Mouse (Mus musculus) liver, embryonic 14.5 days (tissue): ENCODE results near the gene Cdyl2. TPM values are rescaled to one million over a fixed set of nuclear protein-coding genes. Genes with fewer than 3 reads are reported as not detected.

Experiments used
- ATAC-seq: fragments of 200-750 bp; cut with Nextera tagmentation; 2 replicates; pipeline ENCODE4 v1.8.0; 2017; ENCODE audit warnings: moderate number of reproducible peaks, mild to moderate bottlenecking, moderate library complexity; ENCODE audit not compliant: insufficient read depth
- DNase-seq, 3 experiments: peaks; one replicate each; pipeline ENCODE4 v3.0.0-alpha.2; 2012 to 2013; ENCODE audit warnings: low read depth in 3 of 3, low spot score in 3 of 3
- H3K27ac ChIP-seq: fragments of 300-500 bp; sonication (generic); 2 replicates; pipeline ENCODE4 v1.5.1; 2014; ENCODE audit warnings: moderate library complexity, mild to moderate bottlenecking, control low read depth, inconsistent platforms
- H3K27me3 ChIP-seq: fragments of 300-500 bp; sonication (generic); 2 replicates; pipeline ENCODE4 v1.6.1; 2014; ENCODE audit warnings: mild to moderate bottlenecking, low read length, moderate library complexity; ENCODE audit not compliant: control insufficient read depth, insufficient read depth
- H3K36me3 ChIP-seq: fragments of 300-500 bp; sonication (generic); replicated peaks from 2 replicates; pipeline ENCODE4 v1.6.1; 2014; ENCODE audit warnings: low read depth; ENCODE audit not compliant: control insufficient read depth, insufficient read depth
- H3K4me1 ChIP-seq, 2 experiments: fragments of 200-500 bp in 1 of 2; fragments of 300-500 bp in 1 of 2; sonication (generic) in 1 of 2; replicated peaks; 2 replicates each; pipeline ENCODE4 v1.6.1; 2012 to 2014; ENCODE audit warnings: antibody characterized with exemption in 1 of 2, inconsistent platforms in 1 of 2, low read length in 1 of 2; ENCODE audit not compliant: control insufficient read depth in 2 of 2, insufficient read depth in 2 of 2
- H3K4me2 ChIP-seq: fragments of 300-500 bp; sonication (generic); 2 replicates; pipeline ENCODE4 v1.6.1; 2014; ENCODE audit warnings: low read depth, mild to moderate bottlenecking, control low read depth, moderate library complexity
- H3K4me3 ChIP-seq, 2 experiments: fragments of 200-500 bp in 1 of 2; fragments of 300-500 bp in 1 of 2; sonication (generic) in 1 of 2; 2 replicates each; pipeline ENCODE4 v1.5.1; 2012 to 2014; ENCODE audit warnings: low read depth in 2 of 2, low read length in 2 of 2, mild to moderate bottlenecking in 2 of 2, control low read depth in 1 of 2, inconsistent platforms in 1 of 2, moderate library complexity in 1 of 2; ENCODE audit not compliant: insufficient read depth in 1 of 2
- H3K9ac ChIP-seq: fragments of 300-500 bp; sonication (generic); replicated peaks from 2 replicates; pipeline ENCODE4 v1.6.1; 2014; ENCODE audit warnings: mild to moderate bottlenecking, control low read depth, moderate library complexity
- H3K9me3 ChIP-seq: fragments of 300-500 bp; sonication (generic); 2 replicates; pipeline ENCODE4 v1.6.1; 2016; ENCODE audit warnings: low read length, mixed read lengths; ENCODE audit not compliant: control insufficient read depth
- CTCF ChIP-seq: IDR thresholded peaks from 2 replicates; pipeline ENCODE4 v1.5.1; 2016; ENCODE audit warnings: antibody characterized with exemption, low read depth, control low read depth
- EP300 ChIP-seq: IDR thresholded peaks from 2 replicates; pipeline ENCODE4 v1.6.1; 2016; ENCODE audit warnings: antibody characterized with exemption, low read depth
- WGBS: fragments of 180-500 bp; shearing (Covaris S2); extraction: QIAGEN DNeasy Blood & Tissue Kit; methylation state at CpG from one replicate; pipeline ENCODE4 v1.1.7; 2014; ENCODE audit not compliant: insufficient replicate concordance; 5-methylcytosine and 5-hydroxymethylcytosine counted together
- polyA plus RNA-seq, 2 experiments: library from polyadenylated mRNA; depleted of rRNA in 1 of 2; stranded (reverse) in 1 of 2; unstranded in 1 of 2; fragments of >200 nt; fragmentation: Nextera tagmentation in 1 of 2; extraction: Ambion mirVana in 1 of 2; gene quantifications; 2 replicates each; pipeline versions ENCODE4 v1.2.1 to v1.2.3; 2012 to 2014

The Cdyl2 gene
- polyA plus RNA-seq, 2 experiments, result 0.77 to 1.5 TPM

DNA sequence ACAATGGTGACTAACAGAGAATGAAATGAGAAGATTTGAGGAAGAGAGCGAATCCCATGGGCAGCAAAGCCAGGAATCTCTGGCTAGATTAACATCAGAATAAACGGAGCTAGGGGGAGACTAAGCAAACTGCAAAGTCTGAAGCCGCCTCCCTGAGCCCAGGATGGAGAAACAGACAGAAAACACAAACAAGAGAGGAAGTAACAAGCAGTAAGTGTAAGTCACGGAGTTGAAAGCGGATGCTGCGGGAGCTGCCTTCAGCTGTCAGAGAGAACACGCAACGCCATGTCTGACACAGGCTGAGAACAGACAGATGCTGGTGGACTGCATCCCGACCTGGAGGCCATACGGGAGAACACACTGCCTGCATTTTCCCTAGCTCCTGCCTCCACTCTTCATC is 141.6 kb downstream of the Cdyl2 start:
- no peak overlapping the region for H3K27ac ChIP-seq
- no peak for TF ChIP-seq EP300
- no peak for TF ChIP-seq CTCF
- H3K36me3 ChIP-seq, result no peaks in the 10 kb centered on the region
- no peaks in the 10 kb centered on the region for H3K27me3 ChIP-seq
- no peak overlapping the region for H3K4me3 ChIP-seq
- no peaks in the 10 kb centered on the region for H3K9me3 ChIP-seq
- H3K4me1 ChIP-seq, result no peaks in the 10 kb centered on the region
- 74% methylated on average over 10 of the region's 10 CpGs for WGBS
- H3K9ac ChIP-seq, result no peak overlapping the region
- ATAC-seq (no peak), DNase-seq (no peak)
- no peak overlapping the region for H3K4me2 ChIP-seq

DNA sequence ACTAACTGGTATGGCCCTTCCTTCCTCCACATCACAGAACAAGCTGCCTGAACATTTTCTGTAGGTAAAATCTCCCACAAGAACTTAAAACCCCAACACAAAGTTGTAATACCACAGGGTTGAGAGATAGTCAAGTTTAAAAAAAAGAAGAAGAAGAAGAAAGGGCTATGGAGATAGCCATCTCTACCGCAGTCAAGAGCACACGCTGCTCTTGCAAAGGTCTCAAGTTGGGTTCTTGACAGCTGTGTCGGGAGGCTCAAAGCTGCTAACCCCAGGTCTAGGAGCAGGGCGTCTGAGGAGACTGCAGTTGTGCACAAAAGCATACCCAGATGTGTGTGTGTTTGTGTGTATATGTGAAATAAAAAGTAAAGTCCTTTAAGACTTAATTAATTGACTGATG is 142.2 kb downstream of the Cdyl2 start:
- WGBS, result 39% methylated on average over 4 of the region's 4 CpGs
- DNase-seq (no peak), ATAC-seq (no peak)
- Histone ChIP-seq H3K9me3 (no peaks in the 10 kb centered on the region), H3K4me2 (no peak overlapping the region), H3K36me3 (no peaks in the 10 kb centered on the region), H3K4me3 (no peak overlapping the region), H3K9ac (no peak overlapping the region), H3K4me1 (no peaks in the 10 kb centered on the region), H3K27ac (no peak overlapping the region), H3K27me3 (no peaks in the 10 kb centered on the region)
- TF ChIP-seq CTCF, result no peak
- no peak for TF ChIP-seq EP300

DNA sequence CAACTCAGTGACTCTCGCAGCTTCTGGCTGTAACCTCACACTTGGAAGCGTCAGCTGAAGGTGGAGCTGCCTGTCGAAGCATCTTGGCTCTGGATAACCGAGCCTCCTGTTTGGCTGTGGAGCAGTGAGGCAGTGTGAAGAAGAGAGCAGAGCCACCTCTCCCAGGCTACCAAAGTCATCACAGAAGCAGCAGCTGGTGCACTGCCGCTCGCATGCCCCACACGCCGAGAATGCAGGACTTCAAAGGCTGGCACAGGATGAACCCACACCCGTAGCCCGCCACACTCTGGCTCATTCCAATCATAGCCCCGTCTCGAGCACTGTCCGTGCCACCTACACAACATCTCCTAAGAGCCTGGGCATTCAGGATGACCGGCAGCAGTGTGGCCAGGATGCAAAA is 142.7 kb downstream of the Cdyl2 start:
- WGBS, result 72% methylated on average over 14 of the region's 14 CpGs
- Histone ChIP-seq H3K27me3 (no peaks in the 10 kb centered on the region), H3K4me2 (no peak overlapping the region), H3K36me3 (no peaks in the 10 kb centered on the region), H3K4me1 (no peaks in the 10 kb centered on the region), H3K9ac (no peak overlapping the region), H3K27ac (no peak overlapping the region), H3K9me3 (no peaks in the 10 kb centered on the region), H3K4me3 (no peak overlapping the region)
- no peak for ATAC-seq
- TF ChIP-seq EP300 (no peak), CTCF (no peak)
- DNase-seq, result no peak

GRCm38 (mm10) chr8:116587616-116588468 is 144.9 kb downstream of the Cdyl2 start:
- TF ChIP-seq CTCF, result no peak
- no peak for TF ChIP-seq EP300
- Histone ChIP-seq H3K27me3 (no peaks in the 10 kb centered on the region), H3K36me3 (no peaks in the 10 kb centered on the region), H3K4me2 (no peak overlapping the region), H3K9me3 (no peaks in the 10 kb centered on the region), H3K27ac (no peak overlapping the region), H3K4me3 (no peak overlapping the region), H3K4me1 (no peaks in the 10 kb centered on the region), H3K9ac (no peak overlapping the region)
- ATAC-seq (no peak), DNase-seq (no peak)
- WGBS, result 65% methylated on average over 19 of the region's 19 CpGs

- Histone ChIP-seq H3K4me2 (0 out of 2 replicates have a peak overlapping the region, but pooled peaks have one; percentile 4), H3K27me3 (no peaks in the 10 kb centered on the region), H3K36me3 (no peaks in the 10 kb centered on the region), H3K9ac (no peak overlapping the region), H3K4me3 (no peak overlapping the region), H3K4me1 (peaks cover 0 to 2% of the 10 kb centered on the region in 2 experiments; a peak in 1 of 4 replicates), H3K27ac (no peak overlapping the region), H3K9me3 (no peaks in the 10 kb centered on the region)
- no peak for TF ChIP-seq CTCF
- no peak for TF ChIP-seq EP300
- DNase-seq (peak; percentile 10 to 20 (median 12)), ATAC-seq (peak; percentile 77)
- 61% methylated on average over 11 of the region's 11 CpGs for WGBS
These were observed 151.3 kb downstream of the Cdyl2 start for GRCm38 (mm10) chr8:116581318-116582019.
